Mouse (Mus musculus) heart, postnatal 10 days (tissue): ENCODE results near the gene 1700016H13Rik. TPM values are rescaled to one million over a fixed set of nuclear protein-coding genes. Genes with fewer than 3 reads are reported as not detected.

Experiments used
- DNase-seq, 2 experiments: peaks; one replicate each; pipeline ENCODE4 v3.0.0; 2021
- intact Hi-C: fragments of 180-260 bp; cut with DNase I; formaldehyde crosslinking; loops from one replicate; pipeline ENCODE4 v1.15.1; 2025
- total RNA-seq, 2 experiments: library from RNA; stranded (reverse); gene quantifications; 2 replicates each; pipeline ENCODE4 v1.2.3; 2021

The 1700016H13Rik gene
- total RNA-seq, 2 experiments from 2014 or later, result not detected

DNA sequence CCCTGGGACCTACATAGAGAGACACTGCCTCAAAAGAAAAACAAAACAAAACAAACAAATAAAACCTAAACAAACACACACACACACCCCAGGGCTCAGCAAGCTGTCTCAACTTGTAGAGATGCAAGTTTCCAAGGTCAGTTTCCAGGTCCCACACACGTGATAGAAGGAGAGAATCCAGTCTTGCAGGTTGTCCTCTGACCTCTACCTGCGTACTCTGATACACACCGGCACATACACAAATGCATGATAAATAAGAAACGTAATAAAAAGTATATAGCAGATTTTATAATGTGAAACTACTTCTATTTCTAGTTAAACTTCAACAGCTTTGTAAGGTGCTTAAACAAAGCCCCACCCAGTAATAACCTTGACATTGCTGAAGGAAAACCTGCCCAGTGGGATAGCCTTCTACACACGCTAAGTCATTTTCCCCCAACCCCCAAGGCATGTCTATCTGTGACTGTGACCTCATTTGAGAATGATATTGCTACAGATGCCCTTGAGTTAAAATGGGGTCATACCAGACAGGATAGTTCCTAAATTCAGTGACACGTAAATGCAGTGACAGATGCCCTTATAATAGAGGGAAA, 20.6 kb upstream of the 1700016H13Rik start:
- DNase-seq, result no peak
- intact Hi-C loops, result no loop called here

DNA sequence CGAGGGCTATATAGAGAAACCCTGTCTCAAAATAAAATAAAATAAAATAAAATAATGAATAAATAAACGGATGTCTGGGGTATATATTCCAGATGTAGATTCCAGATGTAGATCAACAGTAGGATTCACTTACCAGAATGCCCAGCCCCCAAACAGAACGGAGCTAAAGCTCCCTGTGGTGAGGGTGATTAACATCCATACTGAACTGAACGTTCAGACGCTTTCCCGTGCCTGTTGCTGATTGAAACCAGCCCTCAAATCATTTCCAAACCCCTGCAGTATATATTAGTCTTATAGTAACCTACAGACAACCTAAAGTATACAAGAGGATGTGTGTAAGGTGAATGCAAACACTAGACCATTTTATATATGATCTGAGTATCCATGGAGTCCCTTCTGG, 18.7 kb upstream of the 1700016H13Rik start:
- no peak for DNase-seq
- intact Hi-C loops, result no loop called here

GRCm38 (mm10) chr5:103673611-103674010, 17.8 kb upstream of the 1700016H13Rik start:
- intact Hi-C loops, result no loop called here
- DNase-seq, result no peak

GRCm38 (mm10) chr5:103671858-103672257, 16.0 kb upstream of the 1700016H13Rik start:
- DNase-seq, result no peak
- intact Hi-C loops, result no loop called here

- no peak for DNase-seq
- intact Hi-C loops, result no loop called here
These were observed 10.1 kb upstream of the 1700016H13Rik start for GRCm38 (mm10) chr5:103665876-103666275.

- intact Hi-C loops, result no loop called here
- no peak for DNase-seq
These were observed 9.1 kb upstream of the 1700016H13Rik start for GRCm38 (mm10) chr5:103664932-103665331.

- DNase-seq, result peak; percentile 45 to 74
- intact Hi-C loops, result loop anchor here (1.0 to 2.0 kb wide), 3 partner anchors 39 to 315 kb away; no protein-coding TSS in a partner anchor
These were observed 3.8 kb upstream of the 1700016H13Rik start for GRCm38 (mm10) chr5:103659571-103659970.

DNA sequence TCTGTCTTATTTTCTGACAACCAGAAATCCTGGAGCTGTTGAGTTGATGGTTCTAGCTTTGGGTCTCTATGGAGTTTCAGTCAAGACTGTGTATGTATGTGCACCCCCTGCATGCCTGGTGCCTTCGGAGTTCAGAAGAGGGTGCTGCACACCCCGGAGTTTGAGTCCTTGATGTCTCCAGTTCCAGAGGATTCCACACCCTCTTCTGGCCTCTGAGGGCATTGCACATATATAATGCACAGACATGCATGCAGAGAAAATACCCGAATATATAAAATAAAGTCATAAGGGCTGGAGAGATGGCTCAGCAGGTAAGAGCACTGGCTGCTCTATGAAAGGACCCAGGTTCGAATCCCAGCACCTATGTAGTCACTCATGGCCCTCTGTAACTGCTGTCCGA, 3.1 kb upstream of the 1700016H13Rik start:
- intact Hi-C loops, result loop anchor here (1.0 to 2.0 kb wide), 3 partner anchors 38 to 315 kb away; no protein-coding TSS in a partner anchor
- no peak for DNase-seq

DNA sequence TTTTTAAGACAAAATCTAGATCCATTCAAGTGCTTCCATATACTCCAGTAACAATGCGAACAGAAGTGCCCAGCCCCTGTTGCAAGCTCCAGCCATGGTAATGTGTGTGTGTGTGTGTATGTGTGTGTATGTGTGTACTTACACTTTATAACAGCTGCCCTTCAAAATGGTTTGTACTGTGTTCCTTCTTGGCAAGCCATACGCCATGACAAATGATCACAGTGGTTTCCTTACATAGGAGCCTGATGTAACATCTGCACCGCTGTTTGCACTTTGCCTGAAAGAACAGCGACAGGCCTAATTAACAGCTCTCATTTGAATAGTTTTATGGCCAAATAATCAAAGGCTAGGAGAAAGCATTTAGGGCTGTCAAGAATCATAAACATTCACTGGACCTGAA, 1.0 kb downstream of the 1700016H13Rik start:
- no peak for DNase-seq
- intact Hi-C loops, result no loop called here

DNA sequence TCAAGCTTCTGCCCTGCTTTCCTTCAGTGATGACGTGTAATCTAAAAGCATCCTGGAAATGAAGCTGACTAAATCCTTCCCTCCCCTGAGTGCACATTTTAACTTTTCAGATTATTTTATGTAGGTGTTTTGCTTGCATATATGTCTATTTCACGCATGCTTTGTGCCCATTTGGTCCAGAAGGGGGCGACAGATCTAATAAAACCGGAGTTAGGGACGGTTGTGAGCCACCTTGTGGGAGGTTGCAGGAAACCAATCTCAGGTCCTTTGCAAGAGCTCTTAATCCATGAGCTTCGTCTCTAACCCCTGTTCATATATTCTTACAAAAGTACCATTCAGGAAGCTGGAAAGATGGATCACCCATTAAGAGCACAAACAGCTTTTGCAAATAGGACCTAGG, 1.6 kb downstream of the 1700016H13Rik start:
- DNase-seq, result peak; percentile 37 to 54
- intact Hi-C loops, result no loop called here

GRCm38 (mm10) chr5:103647320-103647719, 8.5 kb downstream of the 1700016H13Rik start:
- DNase-seq, result no peak
- intact Hi-C loops, result no loop called here

DNA sequence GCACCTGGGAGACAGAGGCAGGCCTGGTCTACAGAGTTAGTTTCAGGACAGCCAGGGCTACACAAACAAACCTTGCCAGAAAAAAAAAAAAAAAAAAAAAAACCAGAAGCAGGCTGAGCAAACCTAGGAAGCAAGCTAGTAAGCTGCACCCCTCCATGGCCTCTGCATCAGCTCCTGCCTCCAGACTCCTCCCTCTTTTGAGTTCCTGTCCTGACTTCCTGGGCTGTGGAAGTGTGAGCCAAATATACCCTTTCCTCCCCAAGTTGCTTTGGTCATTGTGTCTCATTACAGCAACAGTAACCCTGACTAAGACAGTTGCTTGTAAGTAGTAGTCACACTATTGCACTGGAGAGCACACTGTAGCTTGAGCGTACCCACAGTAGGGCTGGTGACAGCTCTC, 11.6 kb downstream of the 1700016H13Rik start:
- intact Hi-C loops, result no loop called here
- DNase-seq, result no peak

- intact Hi-C loops, result no loop called here
- no peak for DNase-seq
These were observed 18.6 kb downstream of the 1700016H13Rik start for GRCm38 (mm10) chr5:103637162-103637561.

- intact Hi-C loops, result no loop called here
- DNase-seq, result no peak
These were observed 25.8 kb downstream of the 1700016H13Rik start for GRCm38 (mm10) chr5:103629854-103630580.

DNA sequence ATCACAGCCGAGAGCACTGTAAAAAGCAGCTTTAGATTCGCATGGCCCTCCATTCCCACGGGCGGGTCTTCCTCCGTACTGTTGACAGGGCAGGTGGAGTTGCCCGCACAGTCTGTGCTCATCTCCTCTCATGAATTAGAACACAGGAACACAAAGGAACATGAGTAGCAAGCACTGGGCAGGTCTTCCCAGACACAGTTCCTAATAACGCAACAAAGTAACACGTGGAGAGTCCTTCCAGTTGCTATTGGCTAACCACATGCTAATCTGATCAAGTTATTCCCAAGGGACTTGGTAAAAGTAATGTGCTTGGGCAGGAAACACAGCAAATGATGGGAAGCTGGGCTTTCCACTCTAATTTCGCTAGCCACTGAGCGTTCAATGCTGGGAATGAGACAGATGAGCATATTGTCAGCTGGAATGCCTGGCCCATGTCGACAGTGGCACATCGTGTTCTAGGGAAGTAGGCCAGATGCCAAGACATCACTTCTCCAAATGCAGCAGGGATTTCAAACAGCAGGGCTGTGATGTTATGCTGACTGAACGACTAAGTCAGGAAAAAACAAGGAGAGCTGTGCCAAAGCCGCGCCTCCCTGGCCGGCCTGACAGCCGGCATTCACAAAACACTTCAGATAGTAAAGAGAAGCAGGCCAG, 26.6 kb downstream of the 1700016H13Rik start, which contains the start of gene Slc10a6:
Gene Slc10a6, minus strand, starts transcription at position 293 of the 654 bp plus-strand sequence.
- peak; percentile 91 to 93 for DNase-seq
- intact Hi-C loops, result no loop called here

GRCm38 (mm10) chr5:103628499-103628898, 27.3 kb downstream of the 1700016H13Rik start:
- intact Hi-C loops, result no loop called here
- peak in 1 of 2 experiments; percentile 20 for DNase-seq

GRCm38 (mm10) chr5:103624831-103625230, 31.0 kb downstream of the 1700016H13Rik start:
- DNase-seq, result no peak
- intact Hi-C loops, result no loop called here

DNA sequence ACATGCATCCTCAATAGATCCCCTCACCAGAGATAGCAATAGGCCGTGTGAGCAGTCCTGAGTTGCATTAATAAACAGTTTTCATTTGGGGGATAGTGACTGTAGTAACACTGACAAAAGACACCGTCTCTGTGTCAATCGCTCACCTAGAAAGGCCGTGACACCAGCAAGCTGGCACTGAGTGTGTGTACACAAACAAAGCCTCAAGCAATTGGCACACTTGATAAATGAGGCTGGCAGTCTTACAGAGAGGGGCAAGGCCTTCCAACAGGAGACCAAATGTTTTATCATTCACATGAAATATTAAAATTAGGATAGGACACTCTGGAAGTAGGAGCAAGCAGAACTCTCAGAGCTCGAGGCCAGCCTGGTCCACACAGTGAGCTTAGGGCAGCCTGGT, 33.5 kb downstream of the 1700016H13Rik start:
- intact Hi-C loops, result no loop called here
- DNase-seq, result no peak

DNA sequence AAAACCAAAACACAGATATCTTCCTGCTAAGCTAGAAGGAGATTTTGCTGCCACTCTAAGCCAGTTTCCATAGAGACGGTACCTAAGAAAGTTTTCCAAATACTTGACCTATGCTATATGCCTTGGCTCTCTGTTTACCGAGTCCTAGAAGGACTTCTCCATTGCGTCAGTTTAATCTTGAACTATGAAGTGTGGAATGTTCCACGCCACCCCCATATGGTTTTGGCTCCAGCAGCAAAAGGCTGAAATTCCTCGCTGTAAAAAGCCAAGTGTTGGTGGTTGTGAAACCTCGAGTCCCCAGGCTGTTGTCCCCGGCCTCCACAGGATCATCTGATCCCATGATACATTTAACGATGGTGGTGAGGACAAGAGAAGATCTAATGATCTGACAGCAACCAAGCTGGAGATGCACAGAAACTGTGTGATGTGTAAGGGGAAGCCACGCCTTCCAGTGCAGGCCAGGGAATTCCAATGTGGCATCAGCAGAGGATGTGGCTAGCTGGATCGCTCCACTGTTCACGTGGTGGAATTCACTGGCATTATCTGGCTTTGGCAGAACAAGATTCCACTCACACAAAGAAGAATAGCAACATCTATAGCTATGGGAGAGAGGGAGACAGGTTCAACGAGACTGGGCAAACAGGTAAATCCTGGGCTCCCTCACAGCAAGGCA, 35.4 kb downstream of the 1700016H13Rik start:
- intact Hi-C loops, result loop anchor here (2.0 kb wide), 1 partner anchor 38 kb away; no protein-coding TSS in a partner anchor
- peak; percentile 54 to 69 for DNase-seq

DNA sequence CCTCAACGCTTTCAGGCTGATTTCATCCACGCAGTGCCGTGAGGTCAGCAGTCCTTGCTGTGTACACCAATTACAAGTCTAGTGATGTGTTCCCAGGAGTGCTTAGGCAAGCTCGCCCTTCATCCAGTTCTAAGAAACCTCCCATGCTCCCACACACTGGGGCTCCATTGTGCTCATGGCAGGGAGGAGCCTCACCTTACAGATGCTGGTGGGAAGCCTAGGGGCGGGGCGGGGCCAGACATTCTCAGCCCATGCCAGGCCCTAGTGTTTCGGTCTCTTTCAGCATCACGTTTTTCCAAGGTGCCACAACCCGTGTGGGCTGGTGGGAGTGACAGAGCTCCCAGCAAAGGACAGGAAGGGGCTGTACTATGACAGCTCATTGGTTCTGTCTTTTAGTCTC, 38.6 kb downstream of the 1700016H13Rik start:
- intact Hi-C loops, result no loop called here
- DNase-seq, result no peak

DNA sequence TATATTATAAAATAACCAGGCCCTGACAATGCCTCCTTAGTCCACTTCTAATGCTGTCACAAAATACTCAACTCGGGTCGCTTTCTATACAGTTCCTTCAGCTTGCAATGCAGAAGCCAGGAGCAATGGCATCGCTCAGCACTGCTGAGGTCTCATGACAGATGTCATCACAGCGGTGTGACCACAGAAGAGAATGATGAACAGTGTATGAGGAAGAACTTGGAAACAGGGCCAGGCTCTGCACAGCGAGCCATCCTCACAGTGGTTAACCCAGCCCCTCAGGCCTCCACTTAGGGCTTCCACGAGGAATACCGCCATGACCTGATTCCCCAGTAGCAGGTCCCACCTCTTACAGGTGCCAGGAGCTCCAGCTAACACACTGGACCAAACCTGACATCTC, 41.5 kb downstream of the 1700016H13Rik start:
- intact Hi-C loops, result no loop called here
- no peak for DNase-seq
